Mouse (Mus musculus) midbrain, embryonic 12.5 days (tissue): ENCODE measurements around the gene Sv2b. TPM values are rescaled to one million over a fixed set of nuclear protein-coding genes. Genes with fewer than 3 reads are reported as not detected.

ENCODE experiments used
- ATAC-seq: fragments of 200-750 bp; cut with Nextera tagmentation; 2 replicates; pipeline ENCODE4 v1.8.0; 2017; ENCODE audit warnings: low read depth, moderate TSS enrichment, moderate library complexity; ENCODE audit not compliant: low FRiP score
- H3K27ac ChIP-seq: fragments of 300-500 bp; sonication (generic); replicated peaks from 2 replicates; pipeline ENCODE4 v1.5.1; 2016; ENCODE audit warnings: mild to moderate bottlenecking
- H3K27me3 ChIP-seq: fragments of 300-500 bp; sonication (generic); 2 replicates; pipeline ENCODE4 v1.6.1; 2016; ENCODE audit warnings: mild to moderate bottlenecking
- H3K36me3 ChIP-seq: fragments of 300-500 bp; sonication (generic); 2 replicates; pipeline ENCODE4 v1.6.1; 2016
- H3K4me1 ChIP-seq: fragments of 300-500 bp; sonication (generic); 2 replicates; pipeline ENCODE4 v1.6.1; 2016
- H3K4me2 ChIP-seq: fragments of 300-500 bp; sonication (generic); replicated peaks from 2 replicates; pipeline ENCODE4 v1.6.1; 2016; ENCODE audit warnings: mild to moderate bottlenecking, moderate library complexity
- H3K4me3 ChIP-seq: fragments of 300-500 bp; sonication (generic); 2 replicates; pipeline ENCODE4 v1.5.1; 2016; ENCODE audit warnings: mild to moderate bottlenecking
- H3K9ac ChIP-seq: fragments of 300-500 bp; sonication (generic); replicated peaks from 2 replicates; pipeline ENCODE4 v1.6.1; 2016; ENCODE audit warnings: mild to moderate bottlenecking, moderate library complexity
- H3K9me3 ChIP-seq: fragments of 300-500 bp; sonication (generic); 2 replicates; pipeline ENCODE4 v1.6.1; 2016; ENCODE audit warnings: mild to moderate bottlenecking
- WGBS: fragments of 180-500 bp; shearing (Covaris S2); methylation state at CpG from one replicate; pipeline ENCODE4 v1.1.7; 2016; 5-methylcytosine and 5-hydroxymethylcytosine counted together
- polyA plus RNA-seq: library from polyadenylated mRNA; unstranded; fragments of >200 nt; fragmentation: Nextera tagmentation; extraction: Ambion mirVana; gene quantifications from 2 replicates; pipeline ENCODE4 v1.2.1, GENCODE M21; 2016

Gene Sv2b
- polyA plus RNA-seq, 1 experiment from 2014 or later = 2.7 TPM

- Histone ChIP-seq H3K27me3 (no peaks in the 10 kb centered on the region), H3K4me2 (no peak overlapping the region), H3K9ac (no peak overlapping the region), H3K9me3 (no peaks in the 10 kb centered on the region), H3K4me1 (no peaks in the 10 kb centered on the region), H3K27ac (no peak overlapping the region), H3K36me3 (no peaks in the 10 kb centered on the region), H3K4me3 (no peak overlapping the region)
- 93% methylated on average over 8 of the region's 8 CpGs for WGBS
- ATAC-seq = no peak
These were observed 55.3 kb downstream of the Sv2b start for GRCm38 (mm10) chr7:75253611-75254250.

- no peaks in the 10 kb centered on the region for H3K4me1 ChIP-seq
- no peak for ATAC-seq
- H3K4me2 ChIP-seq = no peak overlapping the region
- no peaks in the 10 kb centered on the region for H3K36me3 ChIP-seq
- H3K4me3 ChIP-seq = no peak overlapping the region
- H3K27ac ChIP-seq = no peak overlapping the region
- H3K9ac ChIP-seq = no peak overlapping the region
- H3K9me3 ChIP-seq = no peaks in the 10 kb centered on the region
- H3K27me3 ChIP-seq = no peaks in the 10 kb centered on the region
- WGBS = 54% methylated on average over 8 of the region's 8 CpGs
These were observed 68.1 kb downstream of the Sv2b start for GRCm38 (mm10) chr7:75240754-75241507.

GRCm38 (mm10) chr7:75236386-75236785, 72.7 kb downstream of the Sv2b start:
- WGBS = 89% methylated on average over 1 of the region's 1 CpGs
- no peaks in the 10 kb centered on the region for H3K9me3 ChIP-seq
- H3K36me3 ChIP-seq = no peaks in the 10 kb centered on the region
- no peak overlapping the region for H3K27ac ChIP-seq
- no peak for ATAC-seq
- H3K9ac ChIP-seq = no peak overlapping the region
- no peak overlapping the region for H3K4me2 ChIP-seq
- H3K4me1 ChIP-seq = no peaks in the 10 kb centered on the region
- no peak overlapping the region for H3K4me3 ChIP-seq
- no peaks in the 10 kb centered on the region for H3K27me3 ChIP-seq

- no peak overlapping the region for H3K27ac ChIP-seq
- H3K9me3 ChIP-seq = no peaks in the 10 kb centered on the region; the same call in 1 of the 2 replicates
- H3K4me2 ChIP-seq = no peak overlapping the region
- WGBS = 91% methylated on average over 4 of the region's 4 CpGs
- no peaks in the 10 kb centered on the region for H3K4me1 ChIP-seq
- H3K9ac ChIP-seq = no peak overlapping the region
- no peaks in the 10 kb centered on the region for H3K36me3 ChIP-seq
- H3K27me3 ChIP-seq = no peaks in the 10 kb centered on the region
- no peak for ATAC-seq
- H3K4me3 ChIP-seq = no peak overlapping the region
These were observed 84.9 kb downstream of the Sv2b start for GRCm38 (mm10) chr7:75224206-75224605.

GRCm38 (mm10) chr7:75222704-75223431, 86.2 kb downstream of the Sv2b start:
- ATAC-seq = no peak
- Histone ChIP-seq H3K36me3 (no peaks in the 10 kb centered on the region), H3K9ac (no peak overlapping the region), H3K27me3 (no peaks in the 10 kb centered on the region), H3K27ac (no peak overlapping the region), H3K4me1 (no peaks in the 10 kb centered on the region), H3K9me3 (no peaks in the 10 kb centered on the region; the same call in 1 of the 2 replicates), H3K4me2 (no peak overlapping the region), H3K4me3 (no peak overlapping the region)
- 82% methylated on average over 7 of the region's 7 CpGs for WGBS

- Histone ChIP-seq H3K27me3 (no peaks in the 10 kb centered on the region), H3K4me3 (no peak overlapping the region), H3K9ac (no peak overlapping the region), H3K36me3 (no peaks in the 10 kb centered on the region), H3K9me3 (no peaks in the 10 kb centered on the region; the same call in 1 of the 2 replicates), H3K27ac (no peak overlapping the region), H3K4me2 (no peak overlapping the region), H3K4me1 (no peaks in the 10 kb centered on the region)
- no peak for ATAC-seq
- 46% methylated on average over 1 of the region's 1 CpGs for WGBS
These were observed 88.3 kb downstream of the Sv2b start for GRCm38 (mm10) chr7:75220786-75221185.

GRCm38 (mm10) chr7:75220296-75220695, 88.8 kb downstream of the Sv2b start:
- H3K27me3 ChIP-seq = no peaks in the 10 kb centered on the region
- H3K4me3 ChIP-seq = no peak overlapping the region
- H3K9me3 ChIP-seq = no peaks in the 10 kb centered on the region; the same call in 1 of the 2 replicates
- no peak overlapping the region for H3K27ac ChIP-seq
- ATAC-seq = no peak
- no peak overlapping the region for H3K4me2 ChIP-seq
- H3K9ac ChIP-seq = no peak overlapping the region
- H3K36me3 ChIP-seq = no peaks in the 10 kb centered on the region
- no peaks in the 10 kb centered on the region for H3K4me1 ChIP-seq

- Histone ChIP-seq H3K9ac (no peak overlapping the region), H3K4me2 (no peak overlapping the region), H3K36me3 (no peaks in the 10 kb centered on the region), H3K27ac (no peak overlapping the region), H3K9me3 (no peaks in the 10 kb centered on the region; the same call in 1 of the 2 replicates), H3K27me3 (no peaks in the 10 kb centered on the region), H3K4me3 (no peak overlapping the region), H3K4me1 (no peaks in the 10 kb centered on the region)
- ATAC-seq = no peak
- 91% methylated on average over 7 of the region's 7 CpGs for WGBS
These were observed 92.9 kb downstream of the Sv2b start for GRCm38 (mm10) chr7:75216180-75216579.

GRCm38 (mm10) chr7:75209221-75209641, 99.8 kb downstream of the Sv2b start:
- no peak overlapping the region for H3K4me2 ChIP-seq
- H3K4me3 ChIP-seq = no peak overlapping the region
- H3K9me3 ChIP-seq = no peaks in the 10 kb centered on the region
- no peak overlapping the region for H3K9ac ChIP-seq
- ATAC-seq = no peak
- no peaks in the 10 kb centered on the region for H3K36me3 ChIP-seq
- H3K27ac ChIP-seq = no peak overlapping the region
- 49% methylated on average over 4 of the region's 4 CpGs for WGBS
- no peaks in the 10 kb centered on the region for H3K27me3 ChIP-seq
- no peaks in the 10 kb centered on the region for H3K4me1 ChIP-seq

GRCm38 (mm10) chr7:75207965-75208644, 101.0 kb downstream of the Sv2b start:
- H3K4me3 ChIP-seq = no peak overlapping the region
- no peaks in the 10 kb centered on the region for H3K9me3 ChIP-seq
- no peak overlapping the region for H3K4me2 ChIP-seq
- no peak for ATAC-seq
- no peaks in the 10 kb centered on the region for H3K36me3 ChIP-seq
- no peak overlapping the region for H3K9ac ChIP-seq
- H3K27me3 ChIP-seq = no peaks in the 10 kb centered on the region
- WGBS = 79% methylated on average over 3 of the region's 3 CpGs
- H3K27ac ChIP-seq = no peak overlapping the region
- H3K4me1 ChIP-seq = no peaks in the 10 kb centered on the region

- WGBS = 91% methylated on average over 3 of the region's 3 CpGs
These were observed 102.4 kb downstream of the Sv2b start for GRCm38 (mm10) chr7:75206671-75207070.

GRCm38 (mm10) chr7:75205386-75205785, 103.7 kb downstream of the Sv2b start:
- ATAC-seq = no peak
- Histone ChIP-seq H3K36me3 (no peaks in the 10 kb centered on the region), H3K4me1 (no peaks in the 10 kb centered on the region), H3K27ac (no peak overlapping the region), H3K9ac (no peak overlapping the region), H3K9me3 (no peaks in the 10 kb centered on the region), H3K4me2 (no peak overlapping the region), H3K27me3 (no peaks in the 10 kb centered on the region), H3K4me3 (no peak overlapping the region)
- WGBS = 74% methylated on average over 3 of the region's 3 CpGs

More at GRCm38 (mm10) chr7:75206671-75207070, 102.4 kb downstream of the Sv2b start:
- Histone ChIP-seq H3K9me3 (no peaks in the 10 kb centered on the region), H3K4me1 (no peaks in the 10 kb centered on the region), H3K36me3 (no peaks in the 10 kb centered on the region), H3K4me2 (no peak overlapping the region), H3K9ac (no peak overlapping the region), H3K4me3 (no peak overlapping the region), H3K27ac (no peak overlapping the region), H3K27me3 (no peaks in the 10 kb centered on the region)
- ATAC-seq = no peak
